Mouse (Mus musculus) heart, adult 2 months (tissue): ENCODE measurements around the gene Zpbp2.

Experiments used
- CTCF ChIP-seq: fragments of 200-600 bp; IDR thresholded peaks from 2 replicates; pipeline ENCODE4 v1.8.1; 2022; ENCODE audit warnings: antibody characterized with exemption, mild to moderate bottlenecking, moderate library complexity
- EP300 ChIP-seq: fragments of 200-500 bp; IDR thresholded peaks from 2 replicates; pipeline ENCODE4 v1.6.1; 2011; ENCODE audit warnings: low read depth, low read length, control low read depth; ENCODE audit not compliant: insufficient read depth
- POLR2A ChIP-seq: fragments of 200-500 bp; IDR thresholded peaks from 2 replicates; pipeline ENCODE4 v1.6.1; 2011; ENCODE audit warnings: mild to moderate bottlenecking, low read depth, low read length, control low read depth; ENCODE audit not compliant: insufficient read depth

DNA sequence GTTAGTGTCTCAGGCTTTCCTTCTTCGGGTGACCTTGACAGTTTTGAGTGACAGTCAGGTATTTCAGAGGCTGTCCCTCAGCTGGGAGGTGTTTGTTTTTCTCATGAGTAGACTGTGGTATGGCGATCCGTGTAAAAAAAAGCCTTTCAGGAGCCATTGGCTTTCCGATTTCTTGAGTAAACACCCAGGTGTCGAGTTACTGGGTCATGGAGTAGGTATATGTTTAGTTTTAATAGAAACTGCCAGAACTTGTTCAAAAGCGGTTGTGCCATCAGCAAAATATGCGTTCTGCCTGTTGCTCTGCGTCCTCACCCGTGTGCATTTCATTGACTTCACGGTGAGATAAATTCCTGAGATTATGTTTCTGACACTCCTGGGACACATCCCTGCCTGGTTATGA is 30.4 kb upstream of the Zpbp2 start:
- TF ChIP-seq CTCF (no peak), POLR2A (no peak), EP300 (no peak)
